Mouse (Mus musculus) cerebellum, postnatal 10 days (tissue): ENCODE data around the gene Mfsd13b.
"Not testable (repeated sequence)": the region's sequence is repeated elsewhere in the genome, so short reads cannot be mapped to it uniquely, and the experiment has no call there.

Experiments
- DNase-seq, 2 experiments: peaks; one replicate each; pipeline ENCODE4 v3.0.0; 2021; ENCODE audit warnings: mixed read lengths in 2 of 2

Gene Mfsd13b

DNA sequence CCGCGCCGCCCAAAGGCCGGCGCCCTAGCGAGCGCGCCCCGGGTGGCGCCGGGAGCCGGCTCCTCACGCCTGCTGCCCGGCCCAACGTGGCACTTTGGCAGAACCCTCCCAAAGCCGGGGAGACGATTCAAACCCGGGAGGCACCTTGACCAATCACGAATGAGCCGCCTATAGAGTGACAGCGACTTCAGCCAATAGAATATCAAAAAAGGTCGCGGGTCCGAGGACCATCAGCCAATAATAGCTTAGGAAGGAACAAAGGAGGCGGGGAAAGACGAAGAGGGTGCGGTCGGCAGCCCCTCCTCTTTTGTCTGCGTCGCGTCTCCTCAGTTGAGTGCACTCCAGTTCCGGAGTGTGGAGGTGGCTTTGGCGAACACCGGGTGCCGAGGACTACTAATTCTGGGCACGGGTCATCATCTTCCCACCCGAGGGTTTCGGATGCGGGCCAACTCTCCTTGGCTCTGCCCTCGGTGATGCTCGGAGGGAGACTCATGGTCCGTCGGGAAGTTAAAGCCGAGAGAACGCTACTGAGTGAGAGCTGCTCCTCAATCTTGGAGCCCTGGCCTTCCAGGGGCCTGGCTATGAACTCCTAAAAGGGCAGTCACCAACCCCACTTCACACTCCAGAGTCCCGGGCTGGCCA, at the start of gene Mfsd13b, which contains the start of gene Cdr2:
Gene Mfsd13b, plus strand, starts transcription at position 310 of the 642 bp plus-strand sequence.
Gene Cdr2, minus strand, starts transcription at position 113 of the 642 bp plus-strand sequence.
- DNase-seq, result peak; percentile 97 to 98

- DNase-seq, result no peak
Measured at GRCm38 (mm10) chr7:120933110-120933509, 49.2 kb upstream of the Mfsd13b start.

GRCm38 (mm10) chr7:120933680-120934195, 48.6 kb upstream of the Mfsd13b start:
- no peak for DNase-seq

DNA sequence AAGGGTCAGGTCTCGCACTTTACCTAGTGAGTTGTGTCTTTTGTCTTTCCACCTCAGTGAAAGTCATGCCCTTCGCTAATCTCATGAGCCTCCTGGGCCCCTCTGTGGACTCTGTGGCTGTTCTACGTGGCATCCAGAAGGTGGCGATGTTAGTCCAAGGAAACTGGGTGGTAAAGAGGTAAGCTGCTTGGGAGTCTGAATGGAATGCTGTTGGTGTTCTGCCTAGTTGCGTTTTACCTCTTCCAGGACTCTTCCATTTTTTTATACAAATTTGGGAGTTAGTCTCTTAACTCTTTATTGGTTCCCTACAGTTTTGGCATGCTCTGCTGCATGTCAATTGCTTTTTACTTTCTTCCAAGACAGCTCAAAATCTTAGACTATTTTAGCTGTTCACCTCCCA, 47.6 kb upstream of the Mfsd13b start:
- DNase-seq, result peak; percentile 68 to 71

DNA sequence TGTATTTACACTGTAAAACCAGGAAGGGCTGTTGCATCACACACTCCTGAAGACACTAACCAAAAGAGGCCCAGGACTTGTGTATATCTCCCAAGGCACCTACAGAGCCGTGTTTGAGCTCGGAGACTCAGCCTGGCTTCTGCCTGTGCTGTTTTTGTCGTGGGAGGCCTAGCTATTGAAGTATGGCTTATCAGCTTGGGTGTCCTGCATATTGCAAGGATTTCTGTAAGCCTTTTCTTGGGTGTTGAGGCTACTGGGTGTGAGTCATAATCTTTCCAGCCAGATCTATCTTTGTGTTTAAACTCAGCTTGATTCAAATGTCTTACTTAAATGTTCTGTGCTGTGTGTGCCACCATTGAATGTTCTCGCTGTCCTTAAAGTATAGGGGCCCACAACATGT, 45.8 kb upstream of the Mfsd13b start:
- no peak for DNase-seq

GRCm38 (mm10) chr7:120938206-120938605, 44.1 kb upstream of the Mfsd13b start:
- DNase-seq, result no peak

DNA sequence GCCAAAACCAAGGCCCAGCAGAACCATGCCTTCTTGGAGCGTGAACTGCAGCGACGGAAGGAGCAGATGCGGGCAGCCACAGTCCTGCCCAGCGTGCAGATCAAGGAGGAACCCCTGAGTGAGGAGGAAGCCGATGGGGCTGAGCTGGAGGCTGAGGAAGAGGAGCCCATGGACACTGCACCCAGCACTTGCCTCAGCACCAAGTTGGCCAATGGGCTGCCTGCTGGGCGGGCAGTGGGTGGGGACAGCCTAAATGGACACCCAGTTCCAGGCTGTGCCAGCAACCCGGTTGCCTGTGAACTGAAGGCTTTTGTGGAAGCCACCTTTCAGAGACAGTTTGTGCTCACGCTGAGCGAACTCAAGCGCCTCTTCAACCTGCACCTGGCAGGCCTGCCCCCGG, 42.0 kb upstream of the Mfsd13b start:
- peak in 1 of 2 experiments; percentile 35 for DNase-seq

DNA sequence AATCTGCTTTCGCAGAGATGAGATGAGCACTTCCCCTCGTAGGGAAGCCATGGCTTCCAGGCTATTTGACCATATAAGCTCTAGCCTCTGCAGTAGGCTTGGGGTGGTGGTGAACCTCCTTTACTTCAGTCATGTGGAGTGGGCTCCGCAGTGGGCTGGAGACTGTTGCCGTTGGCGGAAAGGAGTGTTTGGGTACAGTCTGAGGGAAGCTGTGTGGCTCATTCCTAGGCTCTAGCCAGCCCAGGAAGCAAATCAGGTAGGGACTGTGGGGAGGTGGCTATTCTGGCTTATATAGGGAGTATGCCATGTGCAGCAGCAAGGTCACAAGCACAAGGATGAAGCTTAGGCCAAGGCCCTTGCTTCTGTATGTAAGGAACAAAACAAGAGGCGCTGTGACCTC, 41.1 kb upstream of the Mfsd13b start:
- no peak for DNase-seq

GRCm38 (mm10) chr7:120942506-120942905, 39.8 kb upstream of the Mfsd13b start:
- no peak for DNase-seq

DNA sequence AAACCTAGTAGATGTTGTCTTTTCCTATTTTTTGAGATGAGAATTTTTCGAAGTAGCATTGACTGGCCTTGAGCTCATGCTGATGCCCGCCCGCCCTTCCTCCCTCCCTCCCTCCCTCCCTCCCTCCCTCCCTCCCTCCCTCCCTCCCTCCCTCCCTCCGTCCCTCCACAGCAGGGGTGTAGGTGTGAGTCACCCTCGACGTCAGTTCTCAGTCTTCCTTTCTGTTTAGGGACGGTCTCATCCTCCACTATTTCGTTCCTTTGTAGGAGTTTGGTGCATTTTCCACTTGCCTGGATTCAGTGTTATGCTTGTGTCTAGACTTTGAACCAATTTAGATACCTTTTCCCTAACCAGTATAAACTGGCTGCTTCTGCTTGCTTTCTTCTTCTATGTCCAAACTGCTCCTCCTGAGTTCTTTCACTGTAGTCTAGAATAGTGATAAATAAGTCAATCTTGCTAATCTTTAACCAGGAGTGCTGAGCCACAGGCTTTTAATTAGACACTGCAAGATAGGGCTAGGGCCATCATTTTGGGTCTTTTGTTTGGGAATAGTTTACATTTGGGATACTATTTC, 38.3 kb upstream of the Mfsd13b start:
- DNase-seq, result no peak

GRCm38 (mm10) chr7:120953591-120953990, 28.7 kb upstream of the Mfsd13b start:
- DNase-seq, result not testable (repeated sequence)

DNA sequence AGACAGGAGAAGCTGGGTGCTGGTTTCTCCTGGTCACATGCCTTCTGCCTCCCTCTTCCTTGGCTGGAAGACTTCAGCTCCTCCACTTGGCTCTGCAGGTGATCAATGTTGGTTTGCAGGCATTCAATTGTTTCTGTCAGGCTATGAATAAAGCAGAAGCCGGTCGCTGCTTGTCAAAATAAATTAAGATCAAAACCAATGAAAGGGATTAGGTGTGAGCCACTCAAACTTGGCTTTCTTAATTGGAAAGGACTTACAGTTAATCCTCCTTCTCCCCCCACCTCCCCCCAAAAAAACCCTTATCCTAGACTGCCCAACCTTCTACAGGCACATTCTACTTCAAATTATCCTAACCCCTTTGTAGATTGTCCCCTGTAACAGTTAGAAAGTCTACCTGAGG, 22.2 kb upstream of the Mfsd13b start:
- no peak for DNase-seq

- DNase-seq, result peak; percentile 30 to 42
Measured at GRCm38 (mm10) chr7:120960601-120961000, 21.7 kb upstream of the Mfsd13b start.

- DNase-seq, result no peak
Measured at GRCm38 (mm10) chr7:120961893-120962292, 20.4 kb upstream of the Mfsd13b start.

DNA sequence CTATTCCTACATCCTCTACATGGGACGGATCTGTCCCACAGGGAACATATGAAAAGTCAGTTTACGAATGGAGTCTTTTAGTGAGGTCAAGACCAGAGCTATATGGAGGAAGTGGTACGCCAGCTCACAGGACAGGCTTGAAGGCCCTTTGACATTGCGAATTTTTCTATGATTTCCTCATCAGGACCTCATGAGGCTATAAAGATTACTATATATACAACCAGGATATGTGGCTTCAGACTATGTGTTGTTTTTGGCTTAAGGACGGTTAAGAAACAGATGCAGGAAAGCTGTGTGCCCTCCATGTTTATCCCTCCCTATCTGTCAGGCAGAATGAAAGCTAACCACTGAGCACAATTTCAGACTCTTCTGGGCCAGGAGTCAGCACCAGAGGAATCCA, 19.2 kb upstream of the Mfsd13b start:
- DNase-seq, result no peak

GRCm38 (mm10) chr7:120969221-120969620, 13.1 kb upstream of the Mfsd13b start:
- DNase-seq, result no peak

- no peak for DNase-seq
Measured at GRCm38 (mm10) chr7:120970112-120970511, 12.2 kb upstream of the Mfsd13b start.

DNA sequence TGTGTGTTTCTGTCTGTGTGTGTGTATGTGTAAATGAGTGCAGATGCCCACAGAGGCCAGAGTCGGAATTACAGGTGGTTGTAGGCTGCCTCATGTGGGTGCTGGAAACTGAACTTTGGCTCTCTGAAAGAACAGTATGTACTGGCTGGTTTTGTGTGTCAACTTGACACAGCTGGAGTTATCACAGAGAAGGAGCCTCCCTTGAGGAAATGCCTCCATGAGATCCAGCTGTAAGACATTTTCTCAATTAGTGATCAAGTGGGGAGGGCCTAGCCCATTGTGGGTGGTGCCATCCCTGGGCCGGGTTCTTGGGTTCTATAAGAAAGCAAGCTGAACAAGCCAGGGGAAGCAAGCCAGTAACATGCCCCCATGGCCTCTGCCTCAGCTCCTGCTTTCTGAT, 9.8 kb upstream of the Mfsd13b start:
- not testable (repeated sequence) for DNase-seq

DNA sequence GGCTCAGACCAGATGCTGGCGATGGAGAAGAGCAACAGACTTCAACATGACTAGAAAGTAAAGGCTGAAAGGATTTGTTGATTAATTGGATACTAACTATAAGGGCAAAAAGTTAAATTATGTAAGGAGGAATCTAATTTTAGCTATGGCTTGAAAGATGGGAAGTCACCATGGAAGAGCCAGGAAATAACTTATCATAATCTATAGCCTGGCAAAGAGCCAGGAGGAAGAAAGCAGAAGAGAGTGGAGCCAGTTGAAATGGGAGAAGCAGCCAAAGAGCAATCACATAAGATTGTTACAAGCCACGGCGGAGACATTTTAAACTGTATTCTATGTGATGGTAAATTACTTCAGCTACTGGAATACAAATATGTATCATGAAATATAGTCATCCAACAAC, 8.3 kb upstream of the Mfsd13b start:
- DNase-seq, result no peak

- DNase-seq, result peak; percentile 57 to 65
Measured at GRCm38 (mm10) chr7:120977063-120977462, 5.2 kb upstream of the Mfsd13b start.

DNA sequence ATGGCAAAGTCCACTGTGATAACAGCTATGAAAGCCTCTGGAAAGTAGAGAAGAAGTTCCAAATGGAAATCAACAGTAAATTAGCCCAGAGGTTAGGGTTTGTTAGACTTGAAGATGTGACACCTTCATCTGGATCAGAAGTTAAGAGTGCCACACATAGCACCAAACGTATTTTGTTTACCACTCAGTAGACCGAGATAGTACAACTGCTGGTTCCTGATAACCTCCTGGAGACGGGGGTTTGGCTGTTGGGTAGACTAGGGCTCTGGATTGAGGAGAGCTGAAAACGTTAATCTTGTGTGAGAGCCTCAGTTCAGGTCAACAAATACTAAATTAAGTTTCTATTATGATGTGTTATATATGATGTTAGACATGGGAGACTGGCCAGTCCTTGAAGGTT, 2.3 kb upstream of the Mfsd13b start:
- no peak for DNase-seq

GRCm38 (mm10) chr7:120980931-120981924, 1.1 kb upstream of the Mfsd13b start:
- peak; percentile 70 to 71 for DNase-seq

DNA sequence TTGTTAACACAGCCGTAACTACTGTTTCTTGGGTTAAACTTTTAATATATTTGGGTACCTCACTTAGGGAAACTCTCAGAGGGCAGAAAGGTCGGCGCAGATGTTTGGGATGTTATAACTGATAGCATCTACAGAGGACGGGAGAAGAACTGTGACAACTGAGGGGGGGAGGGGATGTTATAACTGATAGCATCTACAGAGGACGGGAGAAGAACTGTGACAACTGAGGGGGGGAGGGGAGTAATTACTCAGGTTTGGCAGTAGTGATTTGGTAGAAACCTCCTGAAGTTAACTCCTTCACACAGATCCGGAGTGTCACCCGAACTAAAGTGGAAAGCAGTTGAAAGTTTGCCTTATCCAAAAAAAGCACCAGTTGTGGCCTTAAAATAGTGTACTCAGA, 659 bp downstream of the Mfsd13b start:
- DNase-seq, result peak; percentile 18 to 38
